Mouse (Mus musculus): ENCODE data around the gene Polr3f. TPM values are rescaled to one million over a fixed set of nuclear protein-coding genes. Genes with fewer than 3 reads are reported as not detected.

Polr3f gene
- total RNA-seq, 2 experiments from 2014 or later, result 18.2 to 20.8 TPM

DNA sequence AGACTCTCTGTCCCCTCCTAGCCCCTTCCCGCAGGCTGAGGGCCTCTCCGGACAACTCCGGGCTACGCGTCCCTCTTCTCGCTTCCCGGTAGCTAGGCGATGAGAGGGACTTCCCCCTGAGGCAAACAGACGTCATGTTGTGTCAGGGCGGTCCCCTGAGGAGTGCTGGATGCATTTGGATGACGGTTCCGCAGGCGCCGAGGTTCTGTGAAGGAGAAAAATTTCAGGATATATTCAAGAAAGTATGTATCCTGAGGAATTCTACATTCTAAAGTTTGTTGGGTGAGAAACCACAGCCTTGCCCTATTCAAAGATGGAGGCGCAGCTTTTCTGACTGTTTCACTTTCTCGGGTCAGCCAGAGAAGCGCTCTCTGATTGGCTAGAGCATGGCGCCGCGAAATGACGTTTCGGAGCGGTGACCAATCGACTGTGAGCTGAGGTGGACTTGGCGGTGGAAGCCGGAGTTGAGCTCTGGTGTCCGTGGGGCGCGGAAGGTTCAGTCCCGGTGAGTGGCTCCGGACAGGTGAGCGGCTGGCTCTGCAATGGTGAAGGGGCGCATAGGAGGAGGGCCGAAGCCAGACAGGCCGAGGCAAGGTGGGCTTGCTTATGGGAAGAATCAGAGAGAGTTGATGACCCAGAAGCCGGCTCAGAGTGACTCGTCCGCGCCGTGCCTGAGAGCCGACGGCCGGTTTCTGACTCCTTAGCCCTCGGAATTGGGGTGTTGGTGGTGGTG lies 28.5 kb downstream of the Polr3f start, which contains the start of gene Sec23b:
TSS of gene Sec23b (plus strand) at position 410 of the 733 bp plus-strand sequence.
- DNase-seq (ENCODE audit: low spot score in 2 of 2), result peak; percentile 83 to 95

- no peak for DNase-seq (ENCODE audit: low spot score in 2 of 2)
These were observed 61.2 kb downstream of the Polr3f start for GRCm38 (mm10) chr2:144588723-144589122.

Other genes starting within 250 kb of the Polr3f start
- gene Ovol2, start 195.6 kb upstream of the Polr3f start, total RNA-seq (2021), result not detected
- gene Kat14, start 158.7 kb upstream of the Polr3f start, total RNA-seq (2021), result 10 to 100 TPM; 33.1 to 37.6 TPM
- 10 to 100 TPM in 1 of 2 experiments, 1 to 10 TPM in 1; 8.0 to 11.7 TPM for gene Pet117, start 158.7 kb upstream of the Polr3f start, total RNA-seq (2021)
- 1 to 10 TPM in 1 of 2 experiments, under 1 TPM in 1; 0.70 to 2.1 TPM for gene Dzank1, start 304 bp upstream of the Polr3f start, total RNA-seq (2021)
- gene Rbbp9, start 23.2 kb downstream of the Polr3f start, total RNA-seq (2021), result 10 to 100 TPM; 14.2 to 15.0 TPM
- gene Sec23b, start 28.5 kb downstream of the Polr3f start, total RNA-seq (2021), result 10 to 100 TPM; 24.3 to 31.2 TPM
- 10 to 100 TPM; 32.0 to 36.5 TPM for gene Smim26, start 66.3 kb downstream of the Polr3f start, total RNA-seq (2021)
- gene Dtd1, start 72.2 kb downstream of the Polr3f start, total RNA-seq (2021), result 10 to 100 TPM; 11.9 to 12.9 TPM

Measured in gastrocnemius, postnatal 4 days (tissue).